Mouse (Mus musculus): ENCODE data around the gene Ptprd.
"Not testable (repeated sequence)": the region's sequence is repeated elsewhere in the genome, so short reads cannot be mapped to it uniquely, and the experiment has no call there.

The Ptprd gene

GRCm38 (mm10) chr4:76218065-76218464 lies 1993.7 kb downstream of the Ptprd start:
- DNase-seq (ENCODE audit: low spot score in 2 of 2): no peak

- DNase-seq (ENCODE audit: low spot score in 2 of 2): no peak
These were observed 1996.6 kb downstream of the Ptprd start for GRCm38 (mm10) chr4:76215141-76215540.

- no peak for DNase-seq (ENCODE audit: low spot score in 2 of 2)
These were observed 2012.4 kb downstream of the Ptprd start for GRCm38 (mm10) chr4:76199321-76199720.

GRCm38 (mm10) chr4:76194762-76195161 lies 2017.0 kb downstream of the Ptprd start:
- DNase-seq (ENCODE audit: low spot score in 2 of 2): no peak

GRCm38 (mm10) chr4:76193496-76193895 lies 2018.3 kb downstream of the Ptprd start:
- no peak for DNase-seq (ENCODE audit: low spot score in 2 of 2)

GRCm38 (mm10) chr4:76192031-76192430 lies 2019.7 kb downstream of the Ptprd start:
- DNase-seq (ENCODE audit: low spot score in 2 of 2): no peak

GRCm38 (mm10) chr4:76190788-76191187 lies 2021.0 kb downstream of the Ptprd start:
- DNase-seq (ENCODE audit: low spot score in 2 of 2): no peak

GRCm38 (mm10) chr4:76183095-76183494 lies 2028.7 kb downstream of the Ptprd start:
- no peak for DNase-seq (ENCODE audit: low spot score in 2 of 2)

- DNase-seq (ENCODE audit: low spot score in 2 of 2): no peak
These were observed 2032.3 kb downstream of the Ptprd start for GRCm38 (mm10) chr4:76179497-76179896.

- no peak for DNase-seq (ENCODE audit: low spot score in 2 of 2)
These were observed 2036.7 kb downstream of the Ptprd start for GRCm38 (mm10) chr4:76175086-76175485.

GRCm38 (mm10) chr4:76155750-76156149 lies 2056.0 kb downstream of the Ptprd start:
- DNase-seq (ENCODE audit: low spot score in 2 of 2): no peak

- DNase-seq (ENCODE audit: low spot score in 2 of 2): no peak
These were observed 2057.6 kb downstream of the Ptprd start for GRCm38 (mm10) chr4:76154190-76154589.

- DNase-seq (ENCODE audit: low spot score in 2 of 2): no peak
These were observed 2066.8 kb downstream of the Ptprd start for GRCm38 (mm10) chr4:76144925-76145324.

GRCm38 (mm10) chr4:76144333-76144732 lies 2067.4 kb downstream of the Ptprd start:
- no peak for DNase-seq (ENCODE audit: low spot score in 2 of 2)

GRCm38 (mm10) chr4:76137901-76138300 lies 2073.9 kb downstream of the Ptprd start:
- DNase-seq (ENCODE audit: low spot score in 2 of 2): no peak

- no peak for DNase-seq (ENCODE audit: low spot score in 2 of 2)
These were observed 2075.1 kb downstream of the Ptprd start for GRCm38 (mm10) chr4:76136625-76137024.

GRCm38 (mm10) chr4:76091845-76092244 lies 2119.9 kb downstream of the Ptprd start:
- no peak for DNase-seq (ENCODE audit: low spot score in 2 of 2)

GRCm38 (mm10) chr4:76089866-76090265 lies 2121.9 kb downstream of the Ptprd start:
- no peak for DNase-seq (ENCODE audit: low spot score in 2 of 2)

GRCm38 (mm10) chr4:76076051-76076450 lies 2135.7 kb downstream of the Ptprd start:
- no peak for DNase-seq (ENCODE audit: low spot score in 2 of 2)

- no peak for DNase-seq (ENCODE audit: low spot score in 2 of 2)
These were observed 2138.5 kb downstream of the Ptprd start for GRCm38 (mm10) chr4:76073286-76073685.

GRCm38 (mm10) chr4:76071720-76072119 lies 2140.0 kb downstream of the Ptprd start:
- DNase-seq (ENCODE audit: low spot score in 2 of 2): no peak

GRCm38 (mm10) chr4:76056836-76057235 lies 2154.9 kb downstream of the Ptprd start:
- no peak for DNase-seq (ENCODE audit: low spot score in 2 of 2)

- no peak for DNase-seq (ENCODE audit: low spot score in 2 of 2)
These were observed 2166.1 kb downstream of the Ptprd start for GRCm38 (mm10) chr4:76045650-76046049.

GRCm38 (mm10) chr4:76044802-76045201 lies 2167.0 kb downstream of the Ptprd start:
- DNase-seq (ENCODE audit: low spot score in 2 of 2): no peak

GRCm38 (mm10) chr4:76037178-76037577 lies 2174.6 kb downstream of the Ptprd start:
- DNase-seq (ENCODE audit: low spot score in 2 of 2): not testable (repeated sequence)

Measured in frontal cortex, postnatal 25 days (tissue).